10 mouse cellular contexts compared by ENCODE assay signal in the genomic region with DNA sequence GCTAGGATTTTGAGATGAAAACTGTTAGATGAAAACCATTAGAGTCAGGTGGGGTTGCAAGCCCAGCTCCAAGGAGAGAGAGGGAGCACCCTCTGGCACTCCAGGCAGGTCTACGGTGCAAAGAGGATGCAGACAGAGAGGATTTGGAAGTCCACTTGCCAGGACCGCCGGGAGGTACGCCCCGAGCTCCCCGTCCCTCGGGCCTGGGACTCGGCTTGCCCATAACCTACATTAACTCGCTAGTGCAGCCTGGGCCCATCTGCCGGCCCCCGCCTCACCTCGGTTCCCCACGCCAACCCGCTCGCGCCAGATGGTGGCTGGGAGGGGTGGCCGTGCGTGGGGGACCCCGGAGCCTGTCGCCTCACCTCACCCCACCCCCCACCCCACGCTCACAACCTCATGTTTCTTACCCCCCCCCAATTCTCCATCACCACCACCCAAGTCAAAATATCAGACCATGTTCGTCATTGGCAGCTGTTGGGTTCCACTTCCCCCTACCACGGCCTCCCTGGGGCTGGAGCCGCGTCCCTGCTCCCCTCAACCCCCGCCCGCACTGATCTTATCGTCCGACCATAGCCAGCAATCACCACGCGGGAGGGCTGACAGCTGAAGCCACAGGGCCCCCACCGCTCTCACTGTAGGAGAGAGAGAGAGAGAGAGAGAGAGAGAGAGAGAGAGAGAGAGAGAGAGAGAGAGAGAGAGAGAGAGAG. TPM values are rescaled to one million over a fixed set of nuclear protein-coding genes. Genes with fewer than 3 reads are reported as not detected.
DNase-seq lines count a peak whose midpoint lies in the region; ATAC-seq and TF ChIP-seq lines count a peak whose summit lies in the region.
"Had no signal": no experiment of that assay in that cellular context is flagged by ENCODE, and none has a peak within 500 bp of the region (broad histone marks: within the 10 kb centered on the region; RNA-seq: fewer than 3 reads in every experiment).

No protein-coding gene starts in this region.

- no peak for ATAC-seq in embryonic facial prominence, embryonic 12.5 days (ENCODE audit: insufficient number of reproducible peaks, insufficient read depth, low FRiP score, low TSS enrichment)
- ATAC-seq in midbrain, embryonic 14.5 days (ENCODE audit: low FRiP score, low TSS enrichment) = no peak
- no peak for ATAC-seq in monocyte, adult 5-6 weeks (replicated peaks; ENCODE audit: insufficient number of reproducible peaks, low FRiP score, low TSS enrichment, poor library complexity, severe bottlenecking)

- no peak for TF ChIP-seq POLR2A in thymus, adult 2 months (IDR thresholded peaks at IDR 0.05; ENCODE audit: control insufficient read depth, extremely low read depth, insufficient read depth, low read length, poor library complexity)

- TF ChIP-seq CTCF in gastrocnemius, adult 2 months (IDR thresholded peaks at IDR 0.05) = no peak
- TF ChIP-seq CTCF in thymus, adult 2 months (IDR thresholded peaks at IDR 0.05; ENCODE audit: borderline replicate concordance, control insufficient read depth, extremely low read depth, insufficient read depth, low read length, poor library complexity) = no peak

- no peaks in the 10 kb centered on the region for H3K36me3 ChIP-seq in embryonic facial prominence, embryonic 12.5 days
- H3K36me3 ChIP-seq in midbrain, embryonic 14.5 days (ENCODE audit: control insufficient read depth, insufficient read depth, low read length) = no peaks in the 10 kb centered on the region
- H3K36me3 ChIP-seq in thymus, adult 2 months (ENCODE audit: control insufficient read depth, insufficient read depth, low read length) = no peaks in the 10 kb centered on the region

- H3K9ac ChIP-seq in embryonic facial prominence, embryonic 12.5 days = no peak overlapping the region
- H3K9ac ChIP-seq in midbrain, embryonic 14.5 days (replicated peaks; ENCODE audit: low read length) = no peak overlapping the region

- DNase-seq in gastrocnemius, adult 2 months = no peak
- DNase-seq in gastrocnemius, postnatal 14 days = no peak
- DNase-seq in induced T-regulatory cell, adult 2 months (ENCODE audit: low read depth) = peak; percentile 31
- no peak for DNase-seq in midbrain, embryonic 14.5 days
- no peak for DNase-seq in left cerebral cortex, adult 18-20 months (ENCODE audit: low spot score in 2 of 2)
- DNase-seq in thymus, adult 2 months = no peak
- DNase-seq: cerebellum, postnatal 25 days had no signal

- peak overlapping the region; percentile 83 for H3K4me2 ChIP-seq in embryonic facial prominence, embryonic 12.5 days (replicated peaks)
- peak overlapping the region; percentile 80; the same call in 1 of the 2 replicates for H3K4me2 ChIP-seq in midbrain, embryonic 14.5 days (ENCODE audit: low read length)

- peaks cover 90% of the 10 kb centered on the region for H3K27me3 ChIP-seq in embryonic facial prominence, embryonic 12.5 days
- peaks cover 88% of the 10 kb centered on the region for H3K27me3 ChIP-seq in midbrain, embryonic 14.5 days (ENCODE audit: control insufficient read depth, insufficient read depth, low read length)
- peaks cover 19% of the 10 kb centered on the region; the same call in 1 of the 2 replicates for H3K27me3 ChIP-seq in thymus, adult 2 months (ENCODE audit: control insufficient read depth, insufficient read depth, low read length)

- 3% methylated on average over 32 of the region's 32 CpGs for WGBS in embryonic facial prominence, embryonic 12.5 days
- WGBS in midbrain, embryonic 14.5 days = 2% methylated on average over 32 of the region's 32 CpGs
- WGBS in thymus, adult 2 months = 27% methylated on average over 32 of the region's 32 CpGs

- H3K27ac ChIP-seq in gastrocnemius, adult 2 months = 0 out of 2 replicates have a peak overlapping the region, but pooled peaks have one; percentile 9
- H3K27ac ChIP-seq in embryonic facial prominence, embryonic 12.5 days = no peak overlapping the region
- H3K27ac ChIP-seq in midbrain, embryonic 14.5 days (replicated peaks; ENCODE audit: low read depth, low read length) = no peak overlapping the region; the same call in 1 of the 2 replicates
- H3K27ac ChIP-seq in thymus, adult 2 months (ENCODE audit: control insufficient read depth, insufficient read depth, low read length) = no peak overlapping the region

- peaks cover 51% of the 10 kb centered on the region for H3K4me1 ChIP-seq in embryonic facial prominence, embryonic 12.5 days
- H3K4me1 ChIP-seq in midbrain, embryonic 14.5 days (ENCODE audit: control insufficient read depth, insufficient read depth, low read length) = peaks cover 45% of the 10 kb centered on the region
- H3K4me1 ChIP-seq in thymus, adult 2 months (replicated peaks; ENCODE audit: control insufficient read depth, insufficient read depth, low read length) = peaks cover 34% of the 10 kb centered on the region

- H3K9me3 ChIP-seq in embryonic facial prominence, embryonic 12.5 days = no peaks in the 10 kb centered on the region
- no peaks in the 10 kb centered on the region for H3K9me3 ChIP-seq in midbrain, embryonic 14.5 days (ENCODE audit: control insufficient read depth, low read length)

- intact Hi-C loops in gastrocnemius, adult 2 months (cut with DNase I) = no loop called here
- intact Hi-C loops in gastrocnemius, postnatal 14 days (cut with DNase I; ENCODE audit: low total_unique reads) = no loop called here

- peak overlapping the region; percentile 81 for H3K4me3 ChIP-seq in gastrocnemius, adult 2 months
- peak overlapping the region; percentile 44 for H3K4me3 ChIP-seq in embryonic facial prominence, embryonic 12.5 days
- H3K4me3 ChIP-seq in midbrain, embryonic 14.5 days (replicated peaks; ENCODE audit: low read depth, low read length) = 0 out of 2 replicates have a peak overlapping the region, but pooled peaks have one; percentile 8
- H3K4me3 ChIP-seq in thymus, adult 2 months (ENCODE audit: control insufficient read depth, insufficient read depth, low read length) = no peak overlapping the region

RNA-seq across cellular contexts. Expression of a gene that starts 1.6 kb away (rescaled TPM):
- 1 to 10 TPM; 3.8 to 4.8 TPM for total RNA-seq in gastrocnemius, adult 2 months (2021)
- 10 to 100 TPM; 10.4 to 12.9 TPM for total RNA-seq in gastrocnemius, postnatal 14 days (2021)
- polyA plus RNA-seq in embryonic facial prominence, embryonic 12.5 days (2016; fragmentation: Nextera tagmentation; extraction: Ambion mirVana) = 5.1 and 5.7 TPM in 2 replicates
- polyA plus RNA-seq in midbrain, embryonic 14.5 days (2014; fragmentation: Nextera tagmentation; extraction: Ambion mirVana) = 4.0 and 4.4 TPM in 2 replicates
- total RNA-seq in left cerebral cortex, adult 18-20 months (2021) = 1 to 10 TPM; 1.6 to 2.3 TPM
- polyA plus RNA-seq in thymus, adult 2 months (2012; rRNA removed) = 17.6 and 18.9 TPM in 2 replicates
- 0.19 to 0.85 TPM in 2 of 3 replicates, not detected in the other for total RNA-seq in monocyte, adult 5-6 weeks (2017)
- polyA plus RNA-seq: C2C12 had no signal

RNA-seq across cellular contexts. Expression of a gene that starts 27.0 kb away (rescaled TPM):
- 10 to 100 TPM; 30.1 to 90.4 TPM for total RNA-seq in gastrocnemius, adult 2 months (2021)
- 10 to 100 TPM; 10.5 to 47.4 TPM for total RNA-seq in gastrocnemius, postnatal 14 days (2021)
- polyA plus RNA-seq in embryonic facial prominence, embryonic 12.5 days (2016; fragmentation: Nextera tagmentation; extraction: Ambion mirVana) = 0.79 and 1.0 TPM in 2 replicates
- 5.0 and 8.4 TPM in 2 replicates for polyA plus RNA-seq in midbrain, embryonic 14.5 days (2014; fragmentation: Nextera tagmentation; extraction: Ambion mirVana)
- 1 to 10 TPM; 7.7 to 9.2 TPM for total RNA-seq in left cerebral cortex, adult 18-20 months (2021)
- 1.1 TPM in 2 replicates for polyA plus RNA-seq in thymus, adult 2 months (2012; rRNA removed)
- total RNA-seq in monocyte, adult 5-6 weeks (2017) = 0.49 TPM in 1 of 3 replicates, not detected in the others

RNA-seq across cellular contexts. Expression of a gene that starts 35.5 kb away (rescaled TPM):
- 10 to 100 TPM; 10.9 to 11.7 TPM for total RNA-seq in gastrocnemius, adult 2 months (2021)
- 1 to 10 TPM; 8.3 to 8.9 TPM for total RNA-seq in gastrocnemius, postnatal 14 days (2021)
- 23.8 and 23.9 TPM in 2 replicates for polyA plus RNA-seq in embryonic facial prominence, embryonic 12.5 days (2016; fragmentation: Nextera tagmentation; extraction: Ambion mirVana)
- polyA plus RNA-seq in midbrain, embryonic 14.5 days (2014; fragmentation: Nextera tagmentation; extraction: Ambion mirVana) = 19.3 and 22.6 TPM in 2 replicates
- 10 to 100 TPM; 50.6 to 51.2 TPM for total RNA-seq in left cerebral cortex, adult 18-20 months (2021)
- 28.4 and 30.5 TPM in 2 replicates for polyA plus RNA-seq in thymus, adult 2 months (2012; rRNA removed)
- 20.7 to 33.0 TPM (median 21.1 TPM) in 3 replicates for total RNA-seq in monocyte, adult 5-6 weeks (2017)

RNA-seq across cellular contexts. Expression of a gene that starts 52.9 kb away (rescaled TPM):
- total RNA-seq in gastrocnemius, adult 2 months (2021) = not detected
- not detected for total RNA-seq in gastrocnemius, postnatal 14 days (2021)
- 5.7 and 6.9 TPM in 2 replicates for polyA plus RNA-seq in embryonic facial prominence, embryonic 12.5 days (2016; fragmentation: Nextera tagmentation; extraction: Ambion mirVana)
- 19.9 and 27.1 TPM in 2 replicates for polyA plus RNA-seq in midbrain, embryonic 14.5 days (2014; fragmentation: Nextera tagmentation; extraction: Ambion mirVana)
- total RNA-seq in left cerebral cortex, adult 18-20 months (2021) = 10 to 100 TPM; 11.6 to 11.8 TPM
- 2.6 and 3.5 TPM in 2 replicates for polyA plus RNA-seq in thymus, adult 2 months (2012; rRNA removed)
- 0.48 TPM in 1 of 3 replicates, not detected in the others for total RNA-seq in monocyte, adult 5-6 weeks (2017)
